Mouse (Mus musculus) urinary bladder, postnatal 4 days (tissue): Measurements from ENCODE around the gene Mecp2.

Source experiments
- DNase-seq, 2 experiments: peaks; one replicate each; pipeline ENCODE4 v3.0.0; 2021 to 2022; ENCODE audit warnings: low spot score in 2 of 2

The Mecp2 gene

GRCm38 (mm10) chrX:74014597-74014996 is 120.6 kb downstream of the Mecp2 start:
- no peak for DNase-seq

- DNase-seq, result no peak
Measured at GRCm38 (mm10) chrX:74008063-74008462, 127.1 kb downstream of the Mecp2 start.

- DNase-seq, result no peak
Measured at GRCm38 (mm10) chrX:74006401-74006800, 128.8 kb downstream of the Mecp2 start.

GRCm38 (mm10) chrX:74003644-74004043 is 131.5 kb downstream of the Mecp2 start:
- no peak for DNase-seq

GRCm38 (mm10) chrX:74001024-74001423 is 134.1 kb downstream of the Mecp2 start:
- no peak for DNase-seq

GRCm38 (mm10) chrX:73998911-73999869 is 136.0 kb downstream of the Mecp2 start:
- no peak for DNase-seq

- no peak for DNase-seq
Measured at GRCm38 (mm10) chrX:73977783-73978182, 157.4 kb downstream of the Mecp2 start.
